Mouse (Mus musculus): Measurements from ENCODE around the gene Cd2ap.
A peak's percentile ranks its signal among the peaks of the same experiment; 100 is the strongest.
"Not testable (repeated sequence)": the region's sequence is repeated elsewhere in the genome, so short reads cannot be mapped to it uniquely, and the experiment has no call there.

Cd2ap gene

DNA sequence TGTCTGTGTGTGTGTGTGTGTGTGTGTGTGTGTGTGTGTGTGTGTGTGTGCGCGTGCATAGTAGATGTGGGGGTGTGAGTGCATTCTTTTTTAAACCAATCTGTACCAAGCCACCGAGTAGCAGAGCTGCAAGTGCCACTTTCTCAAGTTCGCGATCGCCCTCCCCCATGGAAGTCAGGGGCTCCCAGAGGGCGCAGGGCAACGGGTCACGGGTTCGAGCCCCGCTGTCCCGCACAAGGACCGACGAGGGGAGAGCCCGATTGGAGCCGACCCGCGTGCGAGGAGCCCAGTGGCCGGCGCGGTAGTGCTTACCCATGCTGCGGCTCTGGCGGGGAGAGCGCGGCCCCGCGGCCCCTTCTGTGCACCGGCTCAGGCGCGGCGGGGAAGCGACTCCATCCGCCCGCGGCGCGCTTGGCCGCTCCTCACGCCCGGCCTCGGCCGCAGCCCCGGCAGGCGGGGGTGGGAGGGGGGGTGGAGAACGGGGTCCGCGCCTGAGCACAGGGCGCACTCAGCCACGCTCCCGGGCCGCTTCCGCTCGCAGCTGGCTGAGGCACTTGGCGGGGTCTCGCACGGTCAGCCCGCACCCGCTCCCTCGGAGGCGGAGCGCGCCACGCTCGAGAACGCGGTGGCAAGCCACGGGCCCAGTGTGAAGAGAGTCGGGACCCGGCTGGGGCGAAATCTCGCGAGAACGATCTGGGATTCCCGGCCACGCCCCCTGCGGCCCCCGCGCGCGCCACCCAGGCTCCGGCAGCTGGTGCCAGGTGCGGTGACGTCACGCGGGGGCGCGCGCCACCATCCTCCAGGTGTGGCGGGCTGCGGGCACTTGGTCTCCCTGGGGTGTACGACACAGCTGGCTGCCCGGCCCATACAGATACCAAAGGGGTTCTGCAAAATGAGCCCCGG is at the start of gene Cd2ap:
Cd2ap (minus strand) TSS at position 665 of the 903 bp plus-strand sequence.
- DNase-seq, result peak; percentile 94

DNA sequence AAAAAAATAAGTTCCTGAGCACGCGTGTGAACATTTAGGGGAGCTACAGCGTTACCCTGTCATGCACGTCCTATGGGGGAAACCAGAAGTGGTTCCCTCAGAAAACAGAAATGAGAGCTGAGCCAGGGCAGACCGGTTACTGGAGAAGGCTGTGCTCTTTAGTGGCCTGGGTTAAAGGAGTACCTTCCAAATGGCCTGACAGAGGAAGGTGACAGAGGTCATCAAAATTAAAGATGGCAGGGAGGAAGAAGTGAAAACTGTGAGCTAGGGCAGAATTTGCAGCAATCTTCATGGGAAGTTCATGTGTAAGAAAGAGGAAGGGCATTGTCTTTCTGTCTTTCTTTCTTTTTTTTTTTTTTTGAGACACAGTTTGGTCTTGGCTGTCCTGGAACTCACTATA is 48.3 kb upstream of the Cd2ap start:
- no peak for DNase-seq

DNA sequence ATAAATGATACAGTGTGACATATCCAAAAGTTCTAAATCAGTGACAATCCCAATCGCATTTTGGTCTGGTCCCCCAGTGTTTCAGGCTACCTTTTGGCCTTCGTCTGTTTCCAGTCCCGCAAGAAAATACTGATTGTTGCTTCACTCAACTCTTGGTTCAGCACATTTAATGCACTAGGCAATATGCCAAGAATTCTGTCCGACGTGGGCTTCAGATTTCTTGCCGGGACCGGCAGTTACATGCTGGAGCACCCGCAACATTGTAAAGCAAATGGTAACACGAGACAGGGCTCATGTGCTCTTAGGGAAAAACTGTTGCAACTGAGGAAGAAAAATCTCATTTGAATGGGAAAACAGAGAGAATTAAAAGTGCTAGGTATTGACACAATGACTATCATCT is 42.3 kb upstream of the Cd2ap start:
- DNase-seq, result no peak

DNA sequence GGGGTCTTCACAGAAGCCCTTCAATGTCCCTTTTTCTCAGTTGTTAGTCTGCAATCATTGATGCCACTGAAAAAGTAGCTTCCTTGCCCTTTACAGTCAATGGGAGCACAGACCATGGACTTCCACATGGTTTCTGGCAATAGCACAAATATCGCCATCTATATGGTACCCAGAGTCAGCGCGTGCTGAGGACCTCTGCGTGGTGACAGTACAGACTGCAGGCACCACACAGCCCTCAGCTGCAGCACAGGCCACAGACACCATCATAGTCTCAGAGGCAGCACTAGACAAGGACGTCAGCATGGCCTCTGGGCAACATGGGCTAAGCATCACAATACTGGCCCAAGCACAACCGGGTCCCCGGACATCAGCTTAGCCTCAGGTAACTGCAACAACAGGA is 38.3 kb upstream of the Cd2ap start:
- no peak for DNase-seq

DNA sequence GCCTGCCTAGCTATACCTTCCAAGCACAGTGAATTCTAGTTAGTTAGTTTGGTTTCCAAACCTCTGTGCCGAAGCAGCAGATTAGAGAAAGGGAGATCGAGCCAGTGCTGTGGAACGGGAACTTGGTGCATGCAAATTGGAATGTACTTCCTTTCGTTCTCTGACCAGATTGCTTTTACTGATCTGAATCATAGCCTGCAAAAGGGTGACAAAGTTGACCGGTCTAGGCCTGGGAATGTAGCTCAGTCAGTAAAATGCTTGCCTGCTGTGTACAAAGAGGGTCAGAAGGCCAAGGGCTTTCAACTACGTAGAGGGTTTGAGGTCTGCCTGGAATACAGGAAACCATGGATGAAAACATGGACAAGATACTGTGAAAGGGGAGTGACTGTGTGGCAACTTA is 35.7 kb upstream of the Cd2ap start:
- no peak for DNase-seq

DNA sequence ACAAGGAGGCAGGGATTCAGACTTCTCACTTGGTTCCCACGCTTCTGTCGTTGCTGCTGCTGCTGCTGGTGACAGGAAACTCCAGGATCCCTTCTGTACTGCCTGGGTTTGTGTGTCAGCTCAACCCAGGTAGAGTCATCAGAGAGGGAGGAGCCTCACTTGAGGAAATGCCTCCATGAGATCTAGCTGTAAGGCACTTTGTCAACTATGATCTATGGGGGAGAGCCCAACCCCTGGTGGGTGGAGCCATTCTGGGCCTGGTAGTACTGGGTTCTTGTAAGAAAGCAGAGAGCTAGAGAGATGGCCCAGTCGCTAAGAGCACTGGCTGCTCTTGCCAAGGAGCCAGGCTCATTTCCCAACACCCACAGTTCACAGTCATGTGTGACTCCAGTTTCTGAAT is 34.0 kb upstream of the Cd2ap start:
- DNase-seq, result no peak

DNA sequence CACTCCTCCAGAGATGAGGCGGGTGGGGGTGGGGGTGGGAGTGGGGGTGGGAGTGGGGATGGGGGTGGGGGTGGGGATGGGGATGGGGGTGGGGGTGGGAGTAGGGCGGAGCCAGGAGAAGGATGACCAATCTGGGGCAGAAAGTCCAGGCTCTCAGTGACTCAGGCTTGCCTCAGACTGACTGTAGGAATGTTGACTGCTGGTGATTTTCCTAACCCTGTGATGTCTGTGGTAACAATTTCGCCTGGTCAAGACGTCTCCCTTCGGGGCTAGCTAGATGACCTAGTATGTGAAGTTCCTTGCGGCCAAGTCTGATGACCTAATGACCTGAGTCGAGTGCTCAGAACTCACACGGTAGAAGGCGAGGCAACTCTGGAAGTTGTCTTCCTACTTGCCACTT is 32.9 kb upstream of the Cd2ap start:
- no peak for DNase-seq

DNA sequence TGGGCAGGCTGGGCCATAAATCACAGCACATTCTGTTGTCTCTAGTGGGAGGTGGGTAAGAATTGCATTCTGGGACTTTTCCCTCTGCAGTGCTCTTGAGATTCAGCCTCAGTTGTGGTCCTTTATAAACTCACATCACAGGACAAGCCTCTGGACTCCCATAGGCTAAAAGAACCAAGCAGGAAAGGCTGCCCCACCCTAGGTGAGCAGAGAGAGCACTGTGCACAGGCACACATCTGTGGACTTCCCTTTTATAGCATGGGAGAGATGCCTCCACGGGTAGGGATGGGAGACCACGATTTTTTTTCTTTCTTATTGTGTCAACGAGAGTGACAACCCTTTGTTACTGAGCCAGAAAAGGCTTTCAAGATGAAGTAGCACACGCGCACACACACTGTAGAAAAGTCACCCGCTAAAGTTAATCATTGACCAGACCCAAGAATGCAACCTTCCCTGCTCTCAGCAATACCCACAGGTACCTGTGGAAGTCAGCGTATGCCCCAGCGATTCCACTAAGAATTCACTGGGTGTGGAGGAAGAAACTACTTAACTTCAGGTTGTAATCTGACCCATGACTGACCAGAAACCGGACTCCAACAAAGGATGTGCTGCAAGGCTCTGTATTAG is 32.4 kb upstream of the Cd2ap start:
- no peak for DNase-seq

DNA sequence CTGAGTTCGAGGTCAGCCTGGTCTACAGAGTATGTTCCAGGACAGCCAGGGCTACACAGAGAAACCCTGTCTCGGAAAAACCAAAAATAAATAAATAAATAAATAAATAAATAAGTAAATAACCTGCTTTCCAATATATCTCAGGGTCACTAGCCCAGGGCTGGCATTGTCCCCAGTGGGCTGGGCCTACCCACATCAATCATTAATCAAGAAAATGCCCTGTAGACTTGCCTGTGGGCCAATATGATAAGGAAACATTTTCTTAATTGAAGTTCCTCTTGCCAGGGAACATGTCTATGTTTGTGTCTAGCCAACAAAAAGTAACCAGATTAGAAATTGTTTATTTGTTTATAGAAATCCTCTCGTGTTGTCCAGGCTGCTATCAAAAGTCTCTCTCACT is 31.7 kb upstream of the Cd2ap start:
- no peak for DNase-seq

DNA sequence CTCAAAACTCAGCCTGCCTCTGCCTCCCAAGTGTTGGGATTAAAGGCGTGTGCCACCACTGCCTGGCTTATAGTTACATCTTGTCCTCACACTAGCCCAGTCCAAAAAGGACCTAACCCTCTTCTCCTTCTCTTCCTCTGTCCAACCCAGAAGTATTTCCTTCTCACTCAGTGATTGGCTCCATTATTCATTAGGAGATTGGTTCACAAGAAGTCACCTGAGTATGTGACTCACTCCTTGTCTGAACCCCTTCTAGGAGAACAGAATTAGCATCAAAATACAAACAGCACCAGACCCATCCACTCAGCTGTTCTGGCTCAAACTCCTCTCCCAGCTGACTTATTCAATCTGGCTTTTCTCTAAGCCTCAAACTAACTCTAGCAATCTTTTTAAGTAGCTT is 30.0 kb upstream of the Cd2ap start:
- not testable (repeated sequence) for DNase-seq

DNA sequence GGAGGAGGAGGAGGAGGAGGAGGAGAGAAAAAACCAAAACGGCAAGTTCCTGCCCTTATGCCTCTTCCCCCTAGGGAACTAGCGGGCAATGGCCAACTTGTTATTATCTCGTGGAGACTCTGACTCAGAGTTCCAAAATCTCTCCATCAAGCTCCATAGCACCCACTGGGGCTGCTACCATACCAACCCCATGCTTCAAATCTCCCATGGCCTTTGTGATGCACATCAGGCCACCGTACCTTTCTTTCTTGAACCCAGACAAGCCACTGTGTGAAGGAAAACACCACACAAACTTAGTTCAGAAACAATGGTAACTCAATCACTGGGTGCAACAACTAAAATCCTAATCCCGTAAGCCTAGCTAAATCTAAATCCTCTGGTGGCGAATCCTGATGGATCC is 29.5 kb upstream of the Cd2ap start:
- no peak for DNase-seq

DNA sequence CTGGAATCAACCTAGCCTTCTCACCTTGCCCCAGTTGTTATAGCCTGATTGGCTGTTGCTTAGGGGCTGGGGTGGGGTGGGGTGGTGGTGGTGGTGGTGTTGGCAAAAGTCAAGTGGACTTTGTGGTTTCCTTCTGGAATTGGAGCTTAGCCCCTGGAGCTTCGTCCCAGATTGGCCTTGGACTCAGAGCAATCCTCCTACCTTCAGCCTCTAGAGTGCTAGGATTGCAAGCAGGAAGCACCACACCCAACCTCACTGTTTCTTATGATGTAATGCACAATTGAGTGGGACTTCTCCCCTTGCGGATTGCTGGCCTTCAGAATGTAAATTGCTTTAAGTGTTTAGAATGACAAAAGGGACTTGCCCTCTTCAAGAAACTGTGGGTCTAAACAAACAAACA is 24.3 kb upstream of the Cd2ap start:
- no peak for DNase-seq

DNA sequence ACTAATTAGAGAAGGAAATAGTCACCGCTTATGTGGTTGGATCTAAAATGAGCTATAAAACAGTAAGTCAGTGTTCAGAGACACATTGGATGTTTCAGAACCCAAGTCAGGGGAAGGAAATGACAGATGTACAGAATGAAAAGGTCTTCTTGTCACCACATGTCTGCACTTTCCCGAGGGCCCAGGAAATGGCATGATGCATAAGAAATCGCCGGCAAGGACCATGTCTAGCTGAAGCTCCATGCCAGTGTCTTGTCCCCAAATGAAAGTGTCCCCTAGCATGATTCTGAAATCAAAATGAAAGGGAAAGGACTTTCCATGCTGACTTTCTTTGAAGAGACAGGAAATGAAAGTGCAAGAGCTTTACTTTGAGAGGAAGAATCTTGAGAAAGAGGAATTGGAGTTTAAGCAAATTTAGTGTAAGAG is 10.8 kb upstream of the Cd2ap start:
- no peak for DNase-seq

DNA sequence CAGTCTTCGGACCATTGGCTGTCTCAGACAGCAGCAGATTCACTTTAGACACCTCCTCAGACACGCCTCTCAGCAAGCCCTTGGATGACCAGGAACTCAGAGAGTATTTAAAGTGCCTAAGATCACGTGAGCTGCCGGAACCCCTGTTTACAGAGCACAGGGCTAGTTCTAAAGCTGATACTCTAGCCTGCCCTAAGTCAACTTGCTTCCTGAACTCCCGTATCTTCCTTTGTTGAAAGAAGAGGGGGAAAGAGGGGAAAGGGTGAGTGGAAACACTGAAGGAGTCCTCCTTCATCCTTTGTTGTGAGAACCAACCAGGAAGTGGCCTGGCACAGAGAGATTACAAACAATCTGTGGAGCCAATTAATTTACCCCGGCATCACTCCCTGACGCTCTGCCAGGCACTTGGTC is 8.6 kb upstream of the Cd2ap start:
- DNase-seq, result no peak

DNA sequence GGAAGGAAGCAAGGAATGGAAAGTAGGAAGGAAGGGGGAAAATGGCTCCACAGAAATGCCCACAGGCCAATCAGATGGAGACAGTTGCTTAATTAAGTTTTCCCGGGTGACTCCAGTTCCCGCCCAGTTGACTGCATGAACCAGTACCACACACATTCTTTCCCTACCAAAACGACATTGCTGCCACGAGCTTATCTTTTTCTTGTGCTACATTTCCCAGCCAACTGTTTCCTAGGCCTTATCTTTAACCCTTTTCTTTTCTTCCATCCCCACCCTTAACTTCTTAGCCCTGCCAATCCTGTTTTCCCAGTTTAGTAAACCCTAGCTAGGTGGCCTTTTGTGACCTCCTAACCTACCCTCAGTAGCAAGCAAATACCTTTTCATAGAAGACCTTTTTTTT is 7.9 kb upstream of the Cd2ap start:
- DNase-seq, result no peak

DNA sequence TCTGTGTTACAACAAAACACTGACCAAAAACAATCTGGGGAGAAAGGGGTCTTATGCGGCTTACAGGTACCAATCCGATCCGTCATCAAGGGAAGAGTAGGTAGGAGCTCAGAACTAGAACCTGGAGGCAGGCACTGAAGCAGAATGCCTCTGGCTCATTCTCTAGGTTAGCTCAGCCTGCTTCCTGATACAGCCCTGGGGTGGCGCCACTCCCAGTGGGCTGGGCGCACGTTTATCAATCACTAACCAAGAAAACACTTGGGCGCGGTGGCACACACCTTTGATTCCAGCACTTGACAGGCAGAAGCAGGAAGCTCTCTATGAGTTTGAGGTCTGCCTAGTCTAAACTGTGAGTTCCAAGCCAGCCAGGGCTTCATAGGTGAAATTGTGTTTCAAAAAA is 7.3 kb upstream of the Cd2ap start:
- DNase-seq, result no peak

DNA sequence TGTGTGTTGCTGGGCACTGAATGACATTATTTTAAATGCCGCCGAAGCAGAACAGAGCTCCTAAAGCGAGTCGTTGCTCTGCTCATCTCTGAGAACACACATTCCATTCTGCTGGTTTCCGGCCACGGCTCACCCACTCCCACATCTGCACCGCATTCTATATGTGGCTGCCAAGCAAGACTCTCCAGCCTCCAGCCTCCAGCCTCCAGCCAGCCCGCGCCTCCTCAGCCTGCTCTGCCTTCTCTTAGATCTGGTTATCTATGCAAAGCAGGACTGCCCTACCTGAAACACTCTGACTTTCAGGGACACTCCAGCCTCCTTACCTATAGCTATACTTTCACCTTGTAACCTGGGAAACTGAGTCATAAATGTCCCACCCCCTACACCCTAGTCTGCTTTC is 6.8 kb upstream of the Cd2ap start:
- no peak for DNase-seq

DNA sequence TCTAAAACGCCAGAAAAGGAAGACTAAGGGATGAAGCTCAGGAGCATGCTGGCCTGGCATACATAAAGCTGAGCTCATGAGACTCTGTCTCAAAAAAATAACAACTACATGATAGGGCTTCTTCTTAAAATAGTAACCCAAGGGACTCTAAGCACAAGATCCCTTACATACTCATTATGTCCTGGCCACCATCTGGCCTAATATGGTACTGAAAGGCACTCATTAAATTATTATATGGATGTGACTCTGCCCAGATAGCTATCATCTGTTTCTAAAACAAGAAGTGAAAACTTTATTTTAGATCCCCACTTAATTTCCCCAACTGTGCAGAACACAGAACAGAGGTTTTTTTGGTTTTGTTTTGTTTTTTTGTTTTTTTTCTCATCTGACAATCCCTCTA is 6.4 kb upstream of the Cd2ap start:
- no peak for DNase-seq

DNA sequence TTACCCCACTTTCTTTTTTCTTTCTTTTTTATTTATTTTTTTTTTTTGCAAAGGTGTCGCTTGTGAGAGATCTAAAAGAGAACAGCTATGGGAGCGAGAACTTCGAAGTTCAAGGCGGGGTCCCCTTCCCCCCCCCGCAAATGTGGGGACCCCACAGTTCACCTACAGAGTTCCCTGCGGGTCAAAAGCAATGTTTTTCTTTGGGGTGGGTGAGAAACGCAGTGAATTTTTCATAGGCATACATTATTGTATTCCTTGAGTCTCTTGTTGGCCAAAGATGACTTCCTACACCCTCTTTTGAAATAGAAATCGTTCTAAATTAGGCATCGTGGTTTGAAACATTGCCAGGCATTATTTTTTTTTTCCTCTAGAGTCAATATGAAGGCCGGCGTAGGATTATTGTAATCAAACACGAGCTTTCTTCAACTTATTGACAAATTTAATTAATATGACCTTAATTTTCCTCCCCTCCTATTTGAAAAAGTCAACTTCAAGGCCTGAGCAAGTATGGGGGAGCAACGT is 500 bp upstream of the Cd2ap start:
- DNase-seq, result no peak

DNA sequence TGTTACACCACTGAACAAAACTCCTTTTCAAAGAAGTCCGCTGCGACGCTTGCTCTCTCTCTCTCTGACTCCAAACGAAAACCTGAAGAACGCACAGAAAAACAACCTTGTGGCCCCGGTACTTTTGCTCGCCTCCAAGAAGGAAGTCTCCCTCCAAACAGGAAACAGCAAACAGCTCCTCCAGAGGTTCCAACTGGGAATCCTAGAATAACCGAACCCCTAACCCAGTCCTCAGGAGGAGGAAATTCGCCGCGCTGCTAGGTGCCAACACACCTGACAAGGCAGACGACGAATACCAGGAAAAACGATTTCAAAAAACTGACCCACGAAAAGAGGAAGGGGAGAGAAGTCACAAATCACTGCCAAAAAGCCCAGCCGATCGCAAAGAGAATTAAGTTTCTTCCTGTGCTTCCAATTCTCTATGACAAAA is 879 bp downstream of the Cd2ap start:
- DNase-seq, result peak; percentile 40

DNA sequence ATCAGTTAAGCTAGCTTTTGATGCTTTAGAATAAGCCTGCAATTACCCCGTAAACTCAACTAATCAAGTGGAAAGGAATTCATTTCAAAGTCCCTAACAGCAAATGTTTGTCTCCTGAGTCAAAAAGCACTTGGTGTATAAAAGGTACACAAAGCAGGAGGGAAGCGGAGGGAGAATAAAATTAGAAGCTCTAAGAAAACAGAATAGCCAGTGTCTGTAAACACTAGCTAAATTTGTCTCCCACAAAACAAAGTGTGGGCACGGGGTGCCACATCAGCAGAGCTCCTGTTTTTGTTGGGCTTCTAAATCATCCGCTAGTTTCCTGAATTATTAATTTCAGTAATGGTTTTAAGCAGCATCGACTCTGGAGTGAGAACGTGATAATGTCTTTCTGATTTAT is 1.4 kb downstream of the Cd2ap start:
- DNase-seq, result no peak

DNA sequence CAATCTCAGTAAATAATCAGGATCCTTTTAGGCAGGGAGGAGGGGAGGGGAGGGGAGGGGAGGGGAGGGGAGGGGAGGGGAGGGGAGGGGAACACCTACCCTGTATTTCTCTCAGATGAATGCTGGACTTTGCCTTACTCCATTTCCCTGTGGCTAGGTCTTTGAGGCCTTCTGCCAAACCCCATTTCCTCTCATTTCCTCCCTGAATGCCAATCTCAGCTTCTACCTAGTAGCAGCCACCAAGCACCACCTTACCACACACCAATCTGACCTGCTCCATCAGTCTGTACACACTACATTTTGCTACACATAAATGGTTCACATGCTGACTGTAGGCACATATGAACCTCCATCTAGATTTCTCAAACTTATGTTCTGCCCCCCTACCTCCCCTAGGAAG is 6.0 kb downstream of the Cd2ap start:
- no peak for DNase-seq

DNA sequence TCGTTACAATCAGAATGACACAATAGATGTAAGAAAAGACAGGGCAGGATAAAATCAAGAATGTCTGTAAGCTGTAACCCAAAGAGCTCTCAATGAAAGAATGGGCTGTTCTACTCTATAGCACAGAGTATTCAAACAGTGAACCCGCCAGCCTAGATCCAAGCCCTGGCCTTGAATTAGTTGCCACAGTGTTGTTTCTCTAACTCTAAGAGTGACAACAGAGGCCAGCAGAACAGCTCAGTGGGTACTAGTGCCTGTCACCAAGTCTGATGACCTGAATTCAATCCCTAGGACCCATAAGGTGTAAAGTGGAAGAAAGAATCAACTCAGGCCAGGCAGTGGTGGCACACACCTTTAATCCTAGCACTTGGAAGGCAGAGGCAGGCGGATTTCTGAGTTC is 13.3 kb downstream of the Cd2ap start:
- DNase-seq, result no peak

DNA sequence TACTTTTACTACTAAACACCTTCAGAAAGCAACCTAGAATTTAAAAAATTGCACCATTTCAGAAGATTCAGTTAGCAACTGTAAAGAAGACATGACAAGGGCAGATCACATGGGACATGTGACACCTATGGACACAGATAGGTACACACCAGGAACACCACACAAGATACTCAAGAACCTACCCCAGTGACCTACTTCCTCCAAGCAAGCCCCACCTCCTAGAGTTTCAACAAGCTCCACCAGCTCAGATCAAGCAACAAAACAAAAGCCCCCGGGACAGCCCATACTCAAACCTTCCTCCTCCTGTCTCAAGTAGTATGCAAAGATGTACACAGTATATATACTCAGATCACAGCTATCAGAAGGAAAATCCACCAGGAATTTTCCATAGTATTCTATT is 16.1 kb downstream of the Cd2ap start:
- DNase-seq, result no peak
